Mouse (Mus musculus): Measurements from ENCODE around the gene Csn1s1.

- TF ChIP-seq CTCF (IDR thresholded peaks at IDR 0.05; ENCODE audit: borderline replicate concordance, control insufficient read depth, extremely low read depth, insufficient read depth, low read length, poor library complexity), result no peak
- no peak for TF ChIP-seq POLR2A (IDR thresholded peaks at IDR 0.05; ENCODE audit: control insufficient read depth, extremely low read depth, insufficient read depth, low read length, poor library complexity)
These were observed 33.5 kb downstream of the Csn1s1 start, which contains the start of gene Csn2 for GRCm38 (mm10) chr5:87699530-87699929.

All from thymus, adult 2 months (tissue).